Mouse (Mus musculus) heart, adult 2 months (tissue): ENCODE measurements around the gene Gm12248. TPM values are rescaled to one million over a fixed set of nuclear protein-coding genes. Genes with fewer than 3 reads are reported as not detected.
A peak's percentile ranks its signal among the peaks of the same experiment; 100 is the strongest.

Source experiments
- DNase-seq, 2 experiments: peaks; one replicate each; pipeline ENCODE4 v3.0.0; 2021
- H3K27ac ChIP-seq: fragments of 200-600 bp; 2 replicates; pipeline ENCODE4 v1.8.1; 2022
- H3K27me3 ChIP-seq: fragments of 200-500 bp; 2 replicates; pipeline ENCODE4 v1.6.1; 2012; ENCODE audit warnings: mild to moderate bottlenecking, low read length, inconsistent platforms, mixed read lengths; ENCODE audit not compliant: control insufficient read depth, insufficient read depth
- H3K36me3 ChIP-seq: fragments of 200-500 bp; 2 replicates; pipeline ENCODE4 v1.6.1; 2012; ENCODE audit warnings: low read length, inconsistent platforms; ENCODE audit not compliant: control insufficient read depth, insufficient read depth
- H3K4me1 ChIP-seq: fragments of 200-500 bp; 2 replicates; pipeline ENCODE4 v1.6.1; 2011; ENCODE audit warnings: low read length; ENCODE audit not compliant: control insufficient read depth, insufficient read depth
- H3K4me3 ChIP-seq: fragments of 200-600 bp; 2 replicates; pipeline ENCODE4 v1.8.1; 2022
- H3K79me2 ChIP-seq: fragments of 200-500 bp; replicated peaks from 2 replicates; pipeline ENCODE4 v1.6.1; 2012; ENCODE audit warnings: mild to moderate bottlenecking, inconsistent platforms, low read length, moderate library complexity, mixed read lengths; ENCODE audit not compliant: control insufficient read depth, insufficient read depth
- H3K9ac ChIP-seq: fragments of 200-500 bp; 2 replicates; pipeline ENCODE4 v1.6.1; 2012; ENCODE audit warnings: low read depth, mild to moderate bottlenecking, control low read depth, inconsistent platforms, low read length, mixed read lengths
- CTCF ChIP-seq: fragments of 200-600 bp; IDR thresholded peaks from 2 replicates; pipeline ENCODE4 v1.8.1; 2022; ENCODE audit warnings: antibody characterized with exemption, mild to moderate bottlenecking, moderate library complexity
- EP300 ChIP-seq: fragments of 200-500 bp; IDR thresholded peaks from 2 replicates; pipeline ENCODE4 v1.6.1; 2011; ENCODE audit warnings: low read depth, low read length, control low read depth; ENCODE audit not compliant: insufficient read depth
- POLR2A ChIP-seq: fragments of 200-500 bp; IDR thresholded peaks from 2 replicates; pipeline ENCODE4 v1.6.1; 2011; ENCODE audit warnings: mild to moderate bottlenecking, low read depth, low read length, control low read depth; ENCODE audit not compliant: insufficient read depth
- WGBS: fragments of 180-500 bp; shearing (Covaris S2); methylation state at CpG from one replicate; pipeline ENCODE4 v1.1.7; 2018; 5-methylcytosine and 5-hydroxymethylcytosine counted together
- intact Hi-C: fragments of 180-260 bp; cut with DNase I; formaldehyde crosslinking; loops from one replicate; pipeline ENCODE4 v1.15.1; 2025
- polyA plus RNA-seq: library from polyadenylated mRNA; depleted of rRNA; stranded (reverse); fragments of >200 nt; gene quantifications from 2 replicates; pipeline ENCODE4 v1.2.3, GENCODE M21; 2012
- total RNA-seq, 2 experiments: library from RNA; stranded (reverse); gene quantifications; 2 replicates each; pipeline ENCODE4 v1.2.3; 2021

Gm12248 gene
- total and polyA plus RNA-seq, 3 experiments: not detected

DNA sequence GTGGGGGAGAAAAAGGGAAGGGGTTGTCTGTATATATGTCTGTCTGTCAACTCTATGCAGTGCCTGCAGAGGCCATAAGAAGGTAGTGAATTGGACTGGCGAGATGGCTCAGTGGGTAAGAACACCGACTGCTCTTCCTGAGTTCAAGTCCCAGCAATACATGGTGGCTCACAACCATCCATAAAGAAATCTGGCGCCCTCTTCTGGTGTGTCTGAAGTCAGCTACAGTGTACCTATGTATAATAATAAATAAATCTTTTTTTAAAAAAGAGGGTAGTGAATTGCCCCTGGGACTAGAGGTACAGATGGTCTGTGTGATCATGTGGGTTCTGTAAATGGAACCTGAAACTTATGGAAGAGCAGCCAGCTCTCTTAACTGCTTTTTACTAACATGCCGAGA lies 46.5 kb downstream of the Gm12248 start:
- H3K4me3 ChIP-seq: no peak overlapping the region
- 79% methylated on average over 4 of the region's 4 CpGs for WGBS
- intact Hi-C loops: no loop called here
- no peak overlapping the region for H3K9ac ChIP-seq
- H3K79me2 ChIP-seq: no peaks in the 10 kb centered on the region; the same call in none of the 2 replicates
- peak; percentile 62 for TF ChIP-seq CTCF
- TF ChIP-seq EP300: no peak
- TF ChIP-seq POLR2A: no peak
- no peaks in the 10 kb centered on the region; the same call in 1 of the 2 replicates for H3K36me3 ChIP-seq
- H3K27ac ChIP-seq: no peak overlapping the region
- no peak for DNase-seq
- no peaks in the 10 kb centered on the region for H3K4me1 ChIP-seq
- H3K27me3 ChIP-seq: no peaks in the 10 kb centered on the region

DNA sequence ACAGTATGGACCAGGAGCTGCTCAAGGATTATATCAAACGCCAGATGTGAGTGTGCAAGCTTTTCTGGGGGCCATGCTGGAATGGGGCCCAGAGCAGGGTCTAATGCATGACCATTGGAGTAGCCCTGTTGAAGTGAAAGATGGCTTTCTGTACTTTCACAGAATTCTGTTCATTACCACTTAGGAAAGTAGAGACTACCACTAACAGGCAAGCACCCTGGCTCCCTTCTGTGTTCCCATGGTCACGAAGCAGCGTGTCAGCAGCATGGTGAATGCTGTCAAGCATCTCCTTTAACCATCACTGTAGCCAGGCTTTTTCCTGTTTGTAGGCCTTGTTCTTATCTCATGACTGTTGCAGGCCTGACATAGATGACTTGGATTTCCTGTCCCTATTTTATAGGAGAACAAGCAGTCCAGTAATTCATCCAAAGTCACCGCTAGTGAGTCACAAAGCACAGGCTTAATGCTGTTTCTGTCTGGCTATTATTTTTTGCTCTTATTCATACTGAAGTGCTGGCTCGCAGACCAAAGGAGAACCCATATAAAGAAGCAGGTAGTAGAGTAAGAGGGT lies 50.0 kb downstream of the Gm12248 start:
- TF ChIP-seq CTCF: no peak
- no peak for TF ChIP-seq POLR2A
- no peak for TF ChIP-seq EP300
- Histone ChIP-seq H3K36me3 (peaks cover 2% of the 10 kb centered on the region; the same call in 1 of the 2 replicates), H3K27ac (no peak overlapping the region), H3K4me3 (no peak overlapping the region), H3K9ac (no peak overlapping the region), H3K27me3 (no peaks in the 10 kb centered on the region), H3K4me1 (peaks cover 3% of the 10 kb centered on the region), H3K79me2 (no peaks in the 10 kb centered on the region; the same call in none of the 2 replicates)
- 50% methylated on average over 5 of the region's 5 CpGs for WGBS
- intact Hi-C loops: no loop called here
- DNase-seq: no peak

DNA sequence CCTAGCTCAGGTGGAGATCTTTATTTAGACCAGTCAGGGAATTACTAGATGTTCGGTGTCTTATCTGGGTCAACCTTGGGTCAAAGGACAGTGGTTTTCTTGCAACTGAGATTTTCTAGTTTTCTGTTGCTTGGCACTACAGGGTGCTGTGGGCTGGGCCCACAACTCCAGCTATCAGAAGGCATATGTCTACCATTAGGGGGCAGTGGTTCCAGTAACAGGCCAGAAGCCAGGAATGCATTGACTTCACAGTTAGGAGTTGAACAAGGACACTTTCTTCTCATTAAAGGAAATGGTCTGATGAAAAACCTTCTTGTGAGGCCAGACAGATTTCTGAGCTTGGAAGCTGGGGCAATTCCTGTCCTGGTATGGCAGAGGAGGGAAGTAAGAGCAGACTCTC lies 53.9 kb downstream of the Gm12248 start:
- intact Hi-C loops: no loop called here
- Histone ChIP-seq H3K27me3 (no peaks in the 10 kb centered on the region), H3K36me3 (peaks cover 2% of the 10 kb centered on the region; the same call in 1 of the 2 replicates), H3K9ac (no peak overlapping the region), H3K4me3 (no peak overlapping the region), H3K4me1 (peaks cover 7% of the 10 kb centered on the region), H3K27ac (no peak overlapping the region), H3K79me2 (peaks cover 4% of the 10 kb centered on the region)
- TF ChIP-seq POLR2A (no peak), CTCF (peak; percentile 70), EP300 (no peak)
- DNase-seq: no peak
- 66% methylated on average over 1 of the region's 1 CpGs for WGBS

DNA sequence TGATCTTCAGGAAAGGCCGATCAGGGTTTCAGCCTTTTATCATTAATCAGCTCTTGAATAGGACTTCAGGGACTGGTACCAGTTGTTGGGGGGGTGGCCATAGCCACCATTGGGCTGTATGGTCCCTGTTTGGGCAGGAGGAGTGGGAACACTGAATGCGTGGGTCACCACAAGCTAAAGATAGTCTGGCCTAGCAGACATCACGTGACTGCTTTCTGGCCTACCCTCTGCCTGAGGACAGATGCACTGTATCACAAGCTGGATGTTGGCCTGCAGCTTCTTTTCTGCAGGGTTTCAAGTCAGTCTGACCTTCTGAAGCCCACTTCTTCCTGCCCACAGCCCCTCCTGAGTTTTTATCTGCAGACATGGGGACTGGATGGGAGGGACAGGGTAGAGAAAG lies 59.3 kb downstream of the Gm12248 start:
- intact Hi-C loops: no loop called here
- DNase-seq: peak; percentile 52 to 59
- WGBS: 43% methylated on average over 3 of the region's 3 CpGs
- Histone ChIP-seq H3K4me1 (peaks cover 20% of the 10 kb centered on the region), H3K79me2 (peaks cover 13% of the 10 kb centered on the region), H3K27me3 (no peaks in the 10 kb centered on the region), H3K27ac (peak overlapping the region; percentile 42), H3K36me3 (peaks cover 2% of the 10 kb centered on the region; the same call in 1 of the 2 replicates), H3K4me3 (no peak overlapping the region), H3K9ac (no peak overlapping the region)
- no peak for TF ChIP-seq CTCF
- TF ChIP-seq POLR2A: no peak
- TF ChIP-seq EP300: no peak

DNA sequence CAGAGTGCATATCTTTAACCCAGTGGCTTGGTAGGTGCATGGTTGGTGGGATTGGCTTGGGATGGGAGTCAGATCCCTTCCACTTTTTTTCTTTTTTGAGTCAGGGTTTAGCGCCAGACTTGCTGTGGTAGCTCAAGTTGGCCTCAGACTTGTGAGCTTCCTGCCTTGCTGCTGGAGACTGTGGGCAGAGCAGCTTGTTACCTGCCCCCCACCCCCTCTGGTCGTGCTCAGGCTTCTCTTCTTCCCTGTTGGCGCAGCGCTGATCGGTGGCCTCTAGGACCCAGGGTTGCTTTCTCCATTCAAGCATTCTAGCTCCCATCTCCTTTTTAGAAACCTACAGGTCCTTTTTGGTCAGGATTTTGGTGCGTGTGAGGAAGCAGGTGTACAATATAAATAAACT lies 61.8 kb downstream of the Gm12248 start:
- intact Hi-C loops: no loop called here
- Histone ChIP-seq H3K4me3 (no peak overlapping the region), H3K27me3 (no peaks in the 10 kb centered on the region), H3K27ac (no peak overlapping the region), H3K36me3 (peaks cover 2% of the 10 kb centered on the region; the same call in 1 of the 2 replicates), H3K4me1 (peaks cover 23% of the 10 kb centered on the region), H3K9ac (no peak overlapping the region), H3K79me2 (peaks cover 22% of the 10 kb centered on the region)
- no peak for DNase-seq
- WGBS: 72% methylated on average over 6 of the region's 6 CpGs
- TF ChIP-seq CTCF (no peak), POLR2A (no peak), EP300 (no peak)

DNA sequence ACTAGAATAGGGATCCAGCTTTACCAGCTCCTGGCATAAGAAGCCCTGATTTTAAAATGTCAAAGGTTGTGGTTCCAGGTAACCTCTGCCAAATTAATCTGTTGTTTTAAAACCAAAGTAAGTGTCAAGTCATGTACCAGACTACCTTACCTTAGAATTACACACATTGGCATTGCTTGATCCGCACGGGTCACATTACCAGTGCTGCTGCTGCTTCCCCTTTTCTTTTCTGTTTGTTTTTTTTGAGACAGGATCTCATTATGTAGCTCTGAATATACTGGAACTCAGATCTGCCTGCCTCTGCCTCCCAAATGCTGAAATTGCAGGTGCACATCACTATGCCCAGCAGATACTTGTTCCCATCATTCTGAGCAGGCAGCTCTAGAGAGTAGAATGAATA lies 63.1 kb downstream of the Gm12248 start:
- Histone ChIP-seq H3K36me3 (peaks cover 2% of the 10 kb centered on the region; the same call in 1 of the 2 replicates), H3K27ac (no peak overlapping the region), H3K9ac (no peak overlapping the region), H3K4me3 (no peak overlapping the region), H3K27me3 (no peaks in the 10 kb centered on the region), H3K79me2 (peaks cover 21% of the 10 kb centered on the region), H3K4me1 (peaks cover 28% of the 10 kb centered on the region)
- DNase-seq: no peak
- WGBS: 66% methylated on average over 2 of the region's 2 CpGs
- TF ChIP-seq POLR2A: no peak
- no peak for TF ChIP-seq CTCF
- TF ChIP-seq EP300: no peak
- intact Hi-C loops: no loop called here
